Mouse (Mus musculus) thymus, adult 18-20 months (tissue): ENCODE results near the gene Zfp598.
"Not testable (repeated sequence)": the region's sequence is repeated elsewhere in the genome, so short reads cannot be mapped to it uniquely, and the experiment has no call there.

Experiments used
- DNase-seq, 2 experiments: peaks; one replicate each; pipeline ENCODE4 v3.0.0; 2022; ENCODE audit warnings: mixed read lengths in 2 of 2

Zfp598 gene

GRCm38 (mm10) chr17:24648731-24649377, 20.6 kb upstream of the Zfp598 start:
- no peak for DNase-seq

GRCm38 (mm10) chr17:24649581-24650069, 19.9 kb upstream of the Zfp598 start:
- no peak for DNase-seq

- no peak for DNase-seq
These were observed 19.3 kb upstream of the Zfp598 start, which contains the start of gene Slc9a3r2 for GRCm38 (mm10) chr17:24650070-24650616. TSS of gene Slc9a3r2 (minus strand) at chr17:24650327.

GRCm38 (mm10) chr17:24650766-24651165, 18.7 kb upstream of the Zfp598 start:
- DNase-seq = no peak

GRCm38 (mm10) chr17:24651835-24652234, 17.7 kb upstream of the Zfp598 start:
- DNase-seq = no peak

- peak in 1 of 2 experiments; percentile 46 for DNase-seq
These were observed 15.3 kb upstream of the Zfp598 start for GRCm38 (mm10) chr17:24653967-24654710.

- no peak for DNase-seq
These were observed 14.5 kb upstream of the Zfp598 start for GRCm38 (mm10) chr17:24654969-24655368.

- DNase-seq = no peak
These were observed 11.3 kb upstream of the Zfp598 start, which contains the start of gene Npw for GRCm38 (mm10) chr17:24658017-24658758. TSS of gene Npw (minus strand) at chr17:24658457.

GRCm38 (mm10) chr17:24667011-24667410, 2.5 kb upstream of the Zfp598 start:
- DNase-seq = not testable (repeated sequence)

GRCm38 (mm10) chr17:24667416-24667815, 2.1 kb upstream of the Zfp598 start:
- DNase-seq = peak in 1 of 2 experiments; percentile 41

- DNase-seq = not testable (repeated sequence)
These were observed 308 bp upstream of the Zfp598 start for GRCm38 (mm10) chr17:24669214-24669544.

GRCm38 (mm10) chr17:24670246-24670844, 858 bp downstream of the Zfp598 start:
- no peak for DNase-seq

GRCm38 (mm10) chr17:24671346-24671745, 1.9 kb downstream of the Zfp598 start:
- peak in 1 of 2 experiments; percentile 2 for DNase-seq

GRCm38 (mm10) chr17:24672141-24672540, 2.7 kb downstream of the Zfp598 start:
- DNase-seq = peak in 1 of 2 experiments; percentile 6

GRCm38 (mm10) chr17:24674277-24674676, 4.8 kb downstream of the Zfp598 start:
- DNase-seq = no peak

- peak in 1 of 2 experiments; percentile 44 for DNase-seq
These were observed 6.7 kb downstream of the Zfp598 start for GRCm38 (mm10) chr17:24676187-24676586.

- DNase-seq = no peak
These were observed 7.4 kb downstream of the Zfp598 start for GRCm38 (mm10) chr17:24676877-24677276.

- peak in 1 of 2 experiments; percentile 4 for DNase-seq
These were observed 8.1 kb downstream of the Zfp598 start for GRCm38 (mm10) chr17:24677500-24678080.

- DNase-seq = peak in 1 of 2 experiments; percentile 31
These were observed 17.0 kb downstream of the Zfp598 start for GRCm38 (mm10) chr17:24686514-24686913.

- DNase-seq = peak; percentile 41 to 64
These were observed 17.7 kb downstream of the Zfp598 start for GRCm38 (mm10) chr17:24687146-24687595.

GRCm38 (mm10) chr17:24687599-24687998, 18.1 kb downstream of the Zfp598 start:
- no peak for DNase-seq
